Mouse (Mus musculus) adipocyte (in vitro differentiated cells): ENCODE data around the gene Smu1.
A peak's percentile ranks its signal among the peaks of the same experiment; 100 is the strongest.
"Not testable (repeated sequence)": the region's sequence is repeated elsewhere in the genome, so short reads cannot be mapped to it uniquely, and the experiment has no call there.

Experiments
- DNase-seq: peaks from one replicate; pipeline ENCODE4 v3.0.0-alpha.2; 2016; ENCODE audit warnings: low spot score

Gene Smu1

GRCm38 (mm10) chr4:40757780-40758420 is at the start of gene Smu1:
Gene Smu1 (minus strand): TSS chr4:40757923.
- DNase-seq: peak; percentile 94

DNA sequence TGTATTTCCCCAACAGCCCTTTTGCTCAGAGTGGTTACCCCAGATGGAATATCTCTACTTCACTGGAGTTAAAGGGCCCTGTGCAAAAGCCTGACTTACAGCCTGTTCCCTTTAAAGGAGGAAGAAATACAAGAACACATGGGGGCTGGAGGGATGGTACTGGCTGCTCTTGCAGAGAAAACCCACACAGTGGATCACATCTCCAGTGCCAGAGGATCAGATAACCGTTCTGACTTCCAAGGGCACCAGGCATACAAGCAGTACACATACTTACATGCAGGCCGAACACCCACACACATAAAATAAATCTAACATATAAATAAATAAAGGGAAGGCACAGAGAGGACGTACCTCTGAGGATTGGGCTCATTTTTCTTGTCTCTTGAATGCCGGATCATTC is 49.7 kb upstream of the Smu1 start:
- no peak for DNase-seq

GRCm38 (mm10) chr4:40805401-40805800 is 47.7 kb upstream of the Smu1 start:
- no peak for DNase-seq

GRCm38 (mm10) chr4:40802787-40803186 is 45.1 kb upstream of the Smu1 start:
- no peak for DNase-seq

DNA sequence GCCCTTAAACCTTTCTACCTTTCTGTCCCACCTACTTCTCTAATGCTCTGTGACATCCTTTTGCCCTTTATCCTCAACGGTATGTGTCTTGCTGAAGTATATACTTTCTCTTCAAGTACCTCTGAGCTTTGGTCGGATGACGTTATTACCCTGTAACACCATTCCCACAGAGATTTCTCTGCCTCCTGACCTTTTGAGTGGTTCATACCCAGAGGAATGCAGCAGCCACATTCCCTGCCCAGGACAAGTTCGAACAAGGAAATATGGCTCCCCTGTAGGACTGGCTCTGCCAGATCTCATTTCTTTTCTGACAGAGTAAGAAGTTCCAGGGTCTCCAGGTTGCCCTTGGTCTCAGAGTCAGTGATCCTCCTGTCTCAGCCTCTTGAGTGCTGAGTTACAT is 44.2 kb upstream of the Smu1 start:
- DNase-seq: peak; percentile 45

GRCm38 (mm10) chr4:40800873-40801272 is 43.1 kb upstream of the Smu1 start:
- DNase-seq: peak; percentile 66

DNA sequence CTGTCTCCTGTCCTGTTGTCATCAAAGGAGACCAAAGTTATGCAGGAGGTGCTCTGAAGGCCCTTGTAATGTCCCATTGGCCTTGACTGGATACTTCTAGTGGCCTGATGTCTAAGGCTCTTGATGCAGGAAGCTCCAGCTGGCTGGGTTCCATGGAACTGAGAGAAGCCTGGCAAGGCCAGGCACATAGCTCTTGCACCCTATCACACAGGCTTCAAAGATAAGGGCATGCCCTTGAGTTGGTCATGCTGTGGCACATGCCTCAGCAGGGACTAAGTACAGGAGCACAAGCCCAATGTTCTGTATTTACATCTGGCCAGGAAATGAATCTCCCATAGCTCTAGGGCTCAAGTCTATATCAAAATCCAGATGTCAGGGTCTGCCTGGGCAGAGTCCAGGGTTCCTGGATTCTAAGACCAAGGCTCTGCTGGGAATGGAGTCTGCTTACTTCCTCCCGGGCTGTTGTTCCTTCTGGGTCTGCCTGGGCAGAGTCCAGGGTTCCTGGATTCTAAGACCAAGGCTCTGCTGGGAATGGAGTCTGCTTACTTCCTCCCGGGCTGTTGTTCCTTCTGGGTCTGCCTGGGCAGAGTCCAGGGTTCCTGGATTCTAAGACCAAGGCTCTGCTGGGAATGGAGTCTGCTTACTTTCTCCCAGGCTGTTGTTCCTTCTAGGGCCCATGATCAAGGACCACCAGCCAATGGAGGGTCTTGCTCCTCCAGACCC is 41.3 kb upstream of the Smu1 start:
- DNase-seq: not testable (repeated sequence)

DNA sequence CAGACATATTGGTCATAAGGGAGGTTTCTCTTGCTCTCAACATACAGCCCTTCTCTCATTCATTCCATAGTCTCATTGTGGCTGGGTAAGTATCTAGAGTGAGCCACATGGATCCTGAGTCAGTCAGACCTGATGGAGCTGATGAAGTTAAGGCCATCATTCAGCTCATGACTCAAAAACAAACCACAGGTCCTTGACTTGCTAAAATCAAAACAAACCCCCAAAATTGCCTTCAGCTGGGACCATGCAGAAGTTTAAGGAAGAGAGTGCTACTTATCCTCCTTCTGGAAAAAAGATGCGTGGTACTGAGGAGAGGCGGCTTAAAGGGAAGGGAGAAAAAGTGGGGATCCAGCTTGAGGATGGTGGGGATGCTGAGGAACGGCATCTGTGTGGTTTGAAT is 38.0 kb upstream of the Smu1 start:
- no peak for DNase-seq

DNA sequence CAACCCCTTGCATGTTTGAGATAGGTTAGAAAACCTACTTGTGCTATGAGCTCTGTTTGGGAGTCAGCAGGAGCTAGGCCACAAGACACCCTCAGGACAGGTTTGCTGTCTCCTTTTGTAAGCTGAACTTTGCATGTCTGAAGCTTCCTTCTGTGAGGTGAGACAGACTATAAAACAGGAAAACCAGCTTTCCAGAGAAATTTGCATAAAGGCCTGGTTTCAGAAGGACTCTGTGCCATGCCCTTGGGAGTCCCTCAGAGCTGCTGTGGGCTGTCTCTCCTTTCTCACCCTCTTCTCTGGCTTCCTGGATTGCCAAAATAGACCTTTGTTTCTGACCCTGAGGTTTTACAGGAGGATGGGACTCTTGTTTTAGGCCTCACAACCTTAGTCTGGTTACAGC is 36.6 kb upstream of the Smu1 start:
- DNase-seq: no peak

- peak; percentile 41 for DNase-seq
Observed at GRCm38 (mm10) chr4:40791176-40791575, 33.5 kb upstream of the Smu1 start.

GRCm38 (mm10) chr4:40786578-40786977 is 28.9 kb upstream of the Smu1 start:
- DNase-seq: no peak

DNA sequence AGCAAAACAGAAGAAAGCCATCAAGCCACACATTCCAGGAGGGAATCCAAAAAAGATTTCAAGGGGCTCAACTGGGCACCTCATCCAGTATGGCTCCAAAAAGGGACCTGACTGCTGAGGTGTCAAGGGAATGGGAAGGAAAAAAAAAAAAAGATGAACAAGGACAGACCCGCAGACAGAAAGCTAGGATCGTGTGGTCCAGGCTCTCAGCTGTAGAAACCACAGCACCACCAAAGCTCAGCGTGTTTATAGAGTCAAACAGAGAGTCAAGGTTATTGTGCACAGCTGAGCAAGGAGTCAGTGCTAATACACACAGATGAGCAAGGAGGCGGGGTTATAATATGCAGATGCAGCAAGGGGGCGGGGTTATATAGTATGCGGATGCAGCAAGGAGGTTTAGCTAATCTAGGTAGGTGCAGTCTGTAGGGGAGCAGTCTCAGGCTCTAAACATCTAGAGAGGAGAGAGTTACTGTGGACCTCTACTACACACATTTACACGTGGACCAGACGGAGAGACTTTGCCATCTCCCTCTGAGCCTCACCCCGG is 28.0 kb upstream of the Smu1 start:
- DNase-seq: no peak

DNA sequence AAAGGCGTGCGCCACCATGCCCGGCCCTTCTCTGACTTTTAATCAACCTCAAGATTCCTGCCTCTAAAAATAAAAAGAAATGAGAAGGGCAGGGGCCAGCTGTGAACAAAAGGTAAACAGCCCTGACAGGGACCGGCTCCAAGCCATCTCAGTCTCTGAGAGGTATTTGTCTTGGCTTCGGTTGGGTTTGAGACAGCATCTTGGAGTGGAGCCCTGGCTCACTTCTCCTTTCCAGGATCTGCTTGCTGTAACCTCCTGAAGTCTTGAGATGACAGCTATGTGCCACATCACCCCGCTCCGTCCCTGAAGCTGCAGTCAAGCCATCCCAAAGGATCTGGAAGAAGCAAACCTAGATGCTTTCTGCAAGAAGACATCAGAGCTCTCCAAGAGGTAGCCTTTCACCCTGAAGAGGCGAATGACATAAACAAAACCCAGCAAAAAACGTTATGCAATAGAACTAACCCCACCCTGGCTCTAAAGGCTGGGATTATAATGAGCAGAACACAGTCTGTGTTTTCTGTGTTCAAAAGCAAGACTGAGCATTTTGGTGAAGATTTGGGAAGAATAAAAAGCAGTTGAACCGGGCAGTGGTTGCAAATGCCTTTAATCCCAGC is 26.9 kb upstream of the Smu1 start:
- peak; percentile 87 for DNase-seq

DNA sequence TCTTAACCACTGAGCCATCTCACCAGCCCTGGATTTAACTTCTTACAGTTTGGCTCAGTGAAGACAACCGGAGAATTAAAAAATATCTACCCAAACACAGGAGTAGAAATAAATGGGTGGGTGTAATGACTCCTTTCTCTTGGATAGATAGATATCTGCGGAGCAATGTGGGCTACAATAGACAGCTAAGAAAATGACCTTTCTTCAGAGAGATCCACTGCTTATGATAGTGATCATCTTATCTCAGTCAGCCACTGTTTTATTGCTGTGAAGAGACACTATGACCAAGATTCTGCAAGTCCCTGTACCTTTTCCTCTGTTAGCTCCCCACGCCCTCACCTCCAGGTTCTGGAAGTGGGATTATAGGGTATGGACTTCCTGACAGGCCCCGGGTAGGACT is 25.3 kb upstream of the Smu1 start:
- no peak for DNase-seq

DNA sequence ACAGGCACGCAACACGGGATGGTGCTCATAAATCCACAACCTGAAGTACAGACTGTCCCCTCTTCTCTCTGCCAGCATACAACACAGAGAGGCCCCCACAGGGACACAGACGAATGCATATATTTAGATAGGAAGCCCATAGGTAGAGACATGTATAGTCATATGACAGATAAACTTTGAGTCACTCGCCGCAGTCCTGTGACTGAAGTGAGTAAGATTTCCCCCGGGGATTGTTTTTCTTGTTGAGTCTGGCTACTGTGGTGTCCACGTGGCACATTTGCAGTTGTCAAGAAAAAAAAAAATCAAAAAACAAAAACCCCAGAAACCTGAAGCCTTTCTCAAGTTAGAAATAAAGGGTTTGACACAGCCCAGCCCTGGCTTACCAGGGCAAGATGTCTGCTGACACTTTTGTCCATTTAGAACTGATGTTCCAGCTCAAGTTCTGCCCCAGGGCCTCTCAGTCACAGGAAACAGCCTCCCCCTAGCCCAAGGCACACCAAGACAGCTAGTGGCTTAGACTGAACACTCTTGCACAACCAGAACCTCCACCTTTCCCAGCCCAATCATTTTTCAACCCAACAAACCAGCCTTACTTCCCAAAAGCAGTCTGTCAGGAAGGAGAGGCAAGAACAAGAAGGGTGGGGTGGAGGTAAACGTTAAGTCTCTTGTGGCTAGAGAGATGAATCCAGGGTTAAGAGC is 24.2 kb upstream of the Smu1 start:
- peak; percentile 62 for DNase-seq

DNA sequence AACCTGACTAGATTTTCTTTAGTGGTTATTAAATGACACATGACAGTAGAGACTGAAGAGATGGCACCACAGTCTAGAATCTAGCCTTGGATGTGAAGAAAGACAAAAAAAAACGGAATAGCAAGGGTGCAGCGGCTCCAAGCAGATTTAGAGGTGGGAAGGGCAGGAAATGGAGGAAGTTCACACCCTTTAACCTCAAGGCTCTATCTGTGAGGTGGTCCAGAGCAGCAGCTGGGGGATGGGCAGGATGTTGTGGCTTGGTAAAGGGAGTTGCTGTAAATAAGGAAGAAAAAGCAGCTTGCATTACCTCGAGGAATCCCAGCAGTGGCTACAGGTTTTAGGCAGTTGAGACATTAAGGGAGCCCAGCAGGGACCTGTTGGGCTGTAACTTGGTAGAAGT is 23.4 kb upstream of the Smu1 start:
- no peak for DNase-seq

DNA sequence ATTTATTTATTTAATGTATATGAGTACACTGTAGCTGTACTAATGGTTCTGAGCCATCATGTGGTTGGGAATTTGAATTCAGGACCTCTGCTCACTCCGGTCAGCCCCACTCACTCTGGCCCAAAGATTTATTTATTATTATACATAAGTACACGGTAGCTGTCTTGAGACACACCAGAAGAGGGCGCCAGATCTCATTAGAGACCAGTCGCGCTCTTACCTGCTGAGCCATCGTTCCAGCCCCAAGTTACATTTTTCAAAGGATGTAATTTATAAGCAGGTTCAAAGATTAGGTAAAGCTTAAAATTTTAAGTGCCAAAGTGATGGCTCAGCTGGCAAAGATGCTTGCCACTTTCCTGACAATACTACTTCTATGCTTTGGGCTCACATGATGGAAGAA is 20.9 kb upstream of the Smu1 start:
- DNase-seq: no peak

- no peak for DNase-seq
Observed at GRCm38 (mm10) chr4:40777116-40777515, 19.4 kb upstream of the Smu1 start.

- no peak for DNase-seq
Observed at GRCm38 (mm10) chr4:40776416-40776815, 18.7 kb upstream of the Smu1 start.

DNA sequence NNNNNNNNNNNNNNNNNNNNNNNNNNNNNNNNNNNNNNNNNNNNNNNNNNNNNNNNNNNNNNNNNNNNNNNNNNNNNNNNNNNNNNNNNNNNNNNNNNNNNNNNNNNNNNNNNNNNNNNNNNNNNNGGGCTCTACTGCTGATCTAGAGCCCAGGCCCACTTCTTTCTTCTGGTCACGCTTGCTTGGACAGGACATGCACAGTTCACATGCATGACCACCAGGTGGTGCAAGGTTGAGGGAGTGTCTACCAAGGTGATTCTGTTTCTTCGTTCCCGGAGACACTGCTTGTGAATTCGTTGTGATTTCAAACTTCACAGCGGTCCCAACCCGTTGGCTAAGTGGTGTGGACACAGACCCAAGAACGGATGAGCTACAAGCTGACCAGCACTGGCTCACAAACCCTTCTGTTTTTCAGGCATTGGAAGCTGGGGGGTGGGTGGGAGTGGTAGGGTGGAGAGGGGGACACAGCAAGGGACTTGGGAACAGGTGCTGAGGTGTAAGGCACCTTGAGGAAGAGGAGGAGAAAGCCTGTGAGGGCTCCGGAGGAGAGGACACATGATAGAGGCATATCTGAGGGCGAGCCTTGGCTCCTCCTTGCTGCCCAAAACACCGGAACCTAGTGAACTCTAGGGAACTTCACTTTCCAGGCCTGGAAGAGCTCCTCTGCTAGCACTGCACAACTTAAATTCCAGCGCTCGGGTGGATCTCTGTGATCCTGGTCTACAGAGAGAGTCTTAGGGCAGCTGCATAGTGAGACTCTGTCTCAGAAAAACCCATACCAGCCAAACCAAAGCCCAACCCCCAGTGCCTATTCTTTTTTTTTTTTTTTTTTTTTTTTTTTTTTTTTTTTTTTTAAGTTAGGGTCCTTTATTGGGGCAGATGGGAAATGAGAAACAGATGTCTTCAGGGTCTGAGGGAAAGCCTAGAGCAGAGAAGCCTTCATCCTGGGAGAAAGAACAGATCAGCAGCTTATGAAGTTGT is 16.8 kb upstream of the Smu1 start:
- DNase-seq: peak; percentile 83

DNA sequence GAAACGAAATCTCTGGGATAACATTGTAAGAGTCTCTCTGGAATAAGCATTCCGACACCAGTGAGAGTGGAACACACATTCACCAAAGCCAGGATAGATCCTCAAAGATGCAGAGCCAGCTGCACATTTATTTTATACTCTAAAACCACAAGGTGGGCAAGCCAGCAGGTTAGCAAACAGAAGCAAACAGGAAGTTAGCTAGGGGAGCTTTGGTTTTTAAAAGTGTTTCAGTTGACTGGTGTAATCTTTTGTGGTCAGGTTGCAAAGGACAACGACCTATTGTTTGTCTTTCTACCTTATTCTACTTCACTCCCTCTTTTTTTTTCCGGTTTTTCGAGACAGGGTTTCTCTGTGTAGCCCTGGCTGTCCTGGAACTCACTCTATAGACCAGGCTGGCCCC is 2.2 kb upstream of the Smu1 start:
- no peak for DNase-seq
